Mouse (Mus musculus) forebrain, embryonic 13.5 days (tissue): ENCODE results near the gene Prr15. TPM values are rescaled to one million over a fixed set of nuclear protein-coding genes. Genes with fewer than 3 reads are reported as not detected.
A peak's percentile ranks its signal among the peaks of the same experiment; 100 is the strongest.

Experiments
- ATAC-seq: fragments of 200-750 bp; cut with Nextera tagmentation; 2 replicates; pipeline ENCODE4 v1.8.0; 2017
- H3K27ac ChIP-seq: fragments of 300-500 bp; sonication (generic); 2 replicates; pipeline ENCODE4 v1.5.1; 2015; ENCODE audit warnings: inconsistent platforms, mild to moderate bottlenecking, moderate library complexity
- H3K27me3 ChIP-seq: fragments of 300-500 bp; sonication (generic); 2 replicates; pipeline ENCODE4 v1.6.1; 2015; ENCODE audit warnings: mild to moderate bottlenecking, inconsistent platforms
- H3K36me3 ChIP-seq: fragments of 300-500 bp; sonication (generic); 2 replicates; pipeline ENCODE4 v1.6.1; 2015; ENCODE audit warnings: mild to moderate bottlenecking, inconsistent platforms; ENCODE audit not compliant: poor library complexity, severe bottlenecking
- H3K4me1 ChIP-seq: fragments of 300-500 bp; sonication (generic); 2 replicates; pipeline ENCODE4 v1.6.1; 2015; ENCODE audit warnings: inconsistent platforms
- H3K4me2 ChIP-seq: fragments of 300-500 bp; sonication (generic); 2 replicates; pipeline ENCODE4 v1.6.1; 2015; ENCODE audit warnings: inconsistent platforms, mild to moderate bottlenecking, moderate library complexity
- H3K4me3 ChIP-seq: fragments of 300-500 bp; sonication (generic); 2 replicates; pipeline ENCODE4 v1.5.1; 2015; ENCODE audit warnings: mild to moderate bottlenecking, inconsistent platforms
- H3K9ac ChIP-seq: fragments of 300-500 bp; sonication (generic); 2 replicates; pipeline ENCODE4 v1.6.1; 2015; ENCODE audit warnings: mild to moderate bottlenecking, inconsistent platforms
- H3K9me3 ChIP-seq: fragments of 300-500 bp; sonication (generic); replicated peaks from 2 replicates; pipeline ENCODE4 v1.6.1; 2016; ENCODE audit warnings: inconsistent platforms
- WGBS: fragments of 180-500 bp; shearing (Covaris S2); methylation state at CpG from one replicate; pipeline ENCODE4 v1.1.7; 2015; 5-methylcytosine and 5-hydroxymethylcytosine counted together
- polyA plus RNA-seq: library from polyadenylated mRNA; unstranded; fragments of >200 nt; fragmentation: Nextera tagmentation; extraction: Ambion mirVana; gene quantifications from 2 replicates; pipeline ENCODE4 v1.2.1, GENCODE M21; 2015

Gene Prr15
- polyA plus RNA-seq, 1 experiment from 2014 or later: 5.5 TPM

- H3K4me2 ChIP-seq: no peak overlapping the region
- no peaks in the 10 kb centered on the region for H3K9me3 ChIP-seq
- H3K9ac ChIP-seq: no peak overlapping the region
- H3K27ac ChIP-seq: no peak overlapping the region
- no peak overlapping the region for H3K4me3 ChIP-seq
- WGBS: 87% methylated on average over 5 of the region's 5 CpGs
- no peaks in the 10 kb centered on the region for H3K36me3 ChIP-seq
- ATAC-seq: no peak
- no peaks in the 10 kb centered on the region for H3K27me3 ChIP-seq
- H3K4me1 ChIP-seq: 0 out of 2 replicates have a peak, but pooled peaks cover 5% of the 10 kb centered on the region
Observed at GRCm38 (mm10) chr6:54366607-54367006, 41.0 kb downstream of the Prr15 start.

DNA sequence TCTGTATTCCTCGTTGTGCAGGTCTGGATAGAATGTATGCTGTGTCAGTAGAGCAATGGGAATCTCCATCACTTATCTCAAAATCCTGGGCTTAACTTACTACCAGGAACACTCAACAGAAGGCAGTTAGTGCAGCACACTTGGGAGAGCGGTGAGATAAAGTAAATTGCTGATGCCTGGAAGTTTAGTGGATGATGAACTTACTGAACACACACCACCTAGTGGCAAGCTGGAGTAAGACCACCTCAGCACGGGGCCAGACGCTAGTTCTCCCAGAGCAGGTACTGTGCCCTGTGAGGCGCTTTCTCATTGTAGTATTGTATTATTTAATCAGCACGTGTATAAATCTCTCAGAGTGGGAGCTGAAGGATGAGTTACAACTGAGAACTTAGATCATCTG lies 42.4 kb downstream of the Prr15 start:
- 5% methylated on average over 6 of the region's 6 CpGs for WGBS
- H3K4me2 ChIP-seq: no peak overlapping the region
- ATAC-seq: peak; percentile 70

DNA sequence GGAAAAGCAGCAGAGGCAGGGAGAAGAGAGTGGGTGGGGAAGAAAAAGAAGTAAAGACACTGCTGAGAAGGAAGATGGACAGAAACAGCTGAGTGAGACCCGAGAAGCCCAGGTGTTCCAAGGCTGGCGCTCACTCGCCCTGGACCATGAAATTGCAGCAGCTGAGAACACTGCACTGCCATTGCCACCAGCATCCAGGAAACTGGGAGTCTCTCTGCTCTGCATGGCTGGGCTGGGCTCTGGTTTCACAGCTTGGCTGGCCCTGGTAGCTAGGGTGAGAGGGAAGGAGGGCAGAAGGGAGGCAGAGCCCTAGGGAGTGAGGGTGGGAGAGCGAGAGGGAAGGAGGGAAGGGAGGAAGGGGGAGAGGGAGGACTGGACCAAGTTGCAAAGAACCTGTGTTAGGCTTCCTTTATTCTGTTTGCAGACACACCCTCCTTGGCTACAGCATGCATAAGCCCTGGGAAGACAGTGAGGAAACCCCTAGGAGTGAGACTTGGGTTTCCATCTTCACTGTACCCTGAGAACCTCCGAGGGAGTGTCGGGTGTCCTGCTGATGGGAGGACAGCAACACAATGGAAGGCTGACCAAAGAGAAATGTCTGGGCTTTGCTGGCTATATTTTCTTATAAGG lies 44.4 kb downstream of the Prr15 start:
- Histone ChIP-seq H3K27me3 (no peaks in the 10 kb centered on the region), H3K9me3 (no peaks in the 10 kb centered on the region), H3K36me3 (no peaks in the 10 kb centered on the region), H3K9ac (no peak overlapping the region), H3K4me1 (0 out of 2 replicates have a peak, but pooled peaks cover 5% of the 10 kb centered on the region), H3K4me2 (no peak overlapping the region), H3K4me3 (no peak overlapping the region), H3K27ac (no peak overlapping the region)
- ATAC-seq: no peak
- WGBS: 62% methylated on average over 6 of the region's 6 CpGs

More for the DNA sequence above, 42.4 kb downstream of the Prr15 start:
- H3K4me3 ChIP-seq: no peak overlapping the region
- no peaks in the 10 kb centered on the region for H3K36me3 ChIP-seq
- no peak overlapping the region for H3K27ac ChIP-seq
- no peaks in the 10 kb centered on the region for H3K9me3 ChIP-seq
- H3K9ac ChIP-seq: no peak overlapping the region
- H3K4me1 ChIP-seq: 0 out of 2 replicates have a peak, but pooled peaks cover 5% of the 10 kb centered on the region
- no peaks in the 10 kb centered on the region for H3K27me3 ChIP-seq

GRCm38 (mm10) chr6:54371874-54372273 lies 46.2 kb downstream of the Prr15 start:
- 85% methylated on average over 3 of the region's 3 CpGs for WGBS
- no peak for ATAC-seq
- Histone ChIP-seq H3K9me3 (no peaks in the 10 kb centered on the region), H3K9ac (no peak overlapping the region), H3K36me3 (no peaks in the 10 kb centered on the region), H3K27me3 (no peaks in the 10 kb centered on the region), H3K4me2 (no peak overlapping the region), H3K27ac (no peak overlapping the region), H3K4me3 (no peak overlapping the region), H3K4me1 (0 out of 2 replicates have a peak, but pooled peaks cover 5% of the 10 kb centered on the region)

GRCm38 (mm10) chr6:54379356-54379755 lies 53.7 kb downstream of the Prr15 start:
- Histone ChIP-seq H3K4me1 (peaks cover 7% of the 10 kb centered on the region), H3K4me3 (no peak overlapping the region), H3K4me2 (no peak overlapping the region), H3K27me3 (no peaks in the 10 kb centered on the region), H3K9me3 (no peaks in the 10 kb centered on the region), H3K27ac (no peak overlapping the region), H3K36me3 (no peaks in the 10 kb centered on the region), H3K9ac (no peak overlapping the region)
- ATAC-seq: no peak
- 61% methylated on average over 2 of the region's 2 CpGs for WGBS

Other genes with a start within 250 kb of the Prr15 start
- gene Wipf3, start 103.8 kb downstream of the Prr15 start, polyA plus RNA-seq: 2.4 and 2.8 TPM in 2 replicates
- 129 and 131 TPM in 2 replicates for gene Scrn1, start 240.7 kb downstream of the Prr15 start, polyA plus RNA-seq